Mouse (Mus musculus) kidney, embryonic 16.5 days (tissue): ENCODE data around the gene BC030870. TPM values are rescaled to one million over a fixed set of nuclear protein-coding genes. Genes with fewer than 3 reads are reported as not detected.

ENCODE experiments used
- ATAC-seq: fragments of 200-750 bp; cut with Nextera tagmentation; 2 replicates; pipeline ENCODE4 v1.8.0; 2017; ENCODE audit warnings: moderate TSS enrichment; ENCODE audit not compliant: low FRiP score, low TSS enrichment
- H3K27ac ChIP-seq: fragments of 300-500 bp; sonication (generic); 2 replicates; pipeline ENCODE4 v1.5.1; 2014; ENCODE audit warnings: low read length
- H3K27me3 ChIP-seq: fragments of 300-500 bp; sonication (generic); 2 replicates; pipeline ENCODE4 v1.6.1; 2014; ENCODE audit warnings: low read length, control low read depth, mixed read lengths; ENCODE audit not compliant: insufficient read depth
- H3K36me3 ChIP-seq: fragments of 300-500 bp; sonication (generic); 2 replicates; pipeline ENCODE4 v1.6.1; 2014; ENCODE audit warnings: low read length, control low read depth, mixed read lengths; ENCODE audit not compliant: insufficient read depth
- H3K4me1 ChIP-seq: fragments of 300-500 bp; sonication (generic); 2 replicates; pipeline ENCODE4 v1.6.1; 2014; ENCODE audit warnings: low read length, control low read depth, mixed read lengths; ENCODE audit not compliant: insufficient read depth
- H3K4me2 ChIP-seq: fragments of 300-500 bp; sonication (generic); replicated peaks from 2 replicates; pipeline ENCODE4 v1.6.1; 2014; ENCODE audit warnings: low read depth, low read length
- H3K4me3 ChIP-seq: fragments of 300-500 bp; sonication (generic); 2 replicates; pipeline ENCODE4 v1.5.1; 2014; ENCODE audit warnings: mild to moderate bottlenecking, low read length
- H3K9ac ChIP-seq: fragments of 300-500 bp; sonication (generic); replicated peaks from 2 replicates; pipeline ENCODE4 v1.6.1; 2014; ENCODE audit warnings: low read length
- H3K9me3 ChIP-seq: fragments of 300-500 bp; sonication (generic); 2 replicates; pipeline ENCODE4 v1.6.1; 2016; ENCODE audit warnings: low read length, control low read depth
- WGBS: fragments of 180-500 bp; shearing (Covaris S2); extraction: QIAGEN DNeasy Blood & Tissue Kit; methylation state at CpG from one replicate; pipeline ENCODE4 v1.1.7; 2014; 5-methylcytosine and 5-hydroxymethylcytosine counted together
- polyA plus RNA-seq: library from polyadenylated mRNA; unstranded; fragments of >200 nt; fragmentation: Nextera tagmentation; extraction: Ambion mirVana; gene quantifications from 2 replicates; pipeline ENCODE4 v1.2.1, GENCODE M21; 2015

Gene BC030870
- polyA plus RNA-seq, 1 experiment from 2014 or later: 0.17 TPM

DNA sequence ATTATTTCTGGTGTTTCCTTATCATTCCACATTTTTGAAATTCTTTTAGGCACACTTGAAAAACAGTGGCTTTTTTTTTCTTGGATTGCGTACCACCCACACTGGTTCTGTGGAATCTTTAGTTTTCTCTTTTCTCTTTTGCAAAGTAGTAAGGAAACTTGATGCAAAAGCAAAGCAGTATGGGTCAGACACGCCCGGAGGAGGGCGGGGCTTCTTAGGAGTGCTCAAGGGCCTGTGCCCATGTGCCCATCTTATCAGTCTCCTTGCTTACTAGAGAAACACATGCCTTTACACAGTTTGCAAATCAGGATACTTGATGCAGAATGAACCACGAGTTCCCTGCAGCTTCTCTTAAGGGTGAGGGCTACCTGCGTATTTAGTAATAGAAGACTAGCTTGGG, 17.3 kb downstream of the BC030870 start:
- Histone ChIP-seq H3K4me1 (no peaks in the 10 kb centered on the region), H3K4me3 (no peak overlapping the region), H3K27ac (no peak overlapping the region), H3K36me3 (no peaks in the 10 kb centered on the region), H3K9me3 (no peaks in the 10 kb centered on the region), H3K9ac (no peak overlapping the region), H3K27me3 (no peaks in the 10 kb centered on the region), H3K4me2 (no peak overlapping the region)
- no peak for ATAC-seq
- 79% methylated on average over 6 of the region's 6 CpGs for WGBS

DNA sequence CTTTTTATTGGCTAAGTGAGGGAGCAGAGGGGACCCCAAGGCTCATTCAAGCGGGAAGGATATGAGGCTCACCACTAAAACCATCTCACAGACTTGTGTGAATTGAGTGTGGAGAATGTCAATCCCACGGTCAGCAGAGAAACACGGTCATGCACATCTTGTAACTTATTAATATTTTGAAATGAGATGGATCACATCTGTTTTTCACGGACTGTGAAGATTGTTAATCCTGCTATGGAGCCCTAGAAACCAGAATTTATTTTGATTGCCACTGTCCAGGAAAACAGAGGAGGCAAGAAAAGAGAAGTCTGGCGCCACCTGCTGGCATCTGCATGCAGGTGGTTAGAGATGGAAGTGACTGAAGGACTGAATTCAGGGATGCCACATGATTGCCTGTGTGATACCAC, 19.1 kb downstream of the BC030870 start:
- H3K4me3 ChIP-seq: no peak overlapping the region
- no peaks in the 10 kb centered on the region for H3K9me3 ChIP-seq
- peak; percentile 57; the same call in 1 of the 2 replicates for ATAC-seq
- no peaks in the 10 kb centered on the region for H3K4me1 ChIP-seq
- H3K4me2 ChIP-seq: no peak overlapping the region
- no peak overlapping the region for H3K27ac ChIP-seq
- 20% methylated on average over 5 of the region's 5 CpGs for WGBS
- H3K27me3 ChIP-seq: no peaks in the 10 kb centered on the region
- H3K9ac ChIP-seq: no peak overlapping the region
- H3K36me3 ChIP-seq: no peaks in the 10 kb centered on the region

DNA sequence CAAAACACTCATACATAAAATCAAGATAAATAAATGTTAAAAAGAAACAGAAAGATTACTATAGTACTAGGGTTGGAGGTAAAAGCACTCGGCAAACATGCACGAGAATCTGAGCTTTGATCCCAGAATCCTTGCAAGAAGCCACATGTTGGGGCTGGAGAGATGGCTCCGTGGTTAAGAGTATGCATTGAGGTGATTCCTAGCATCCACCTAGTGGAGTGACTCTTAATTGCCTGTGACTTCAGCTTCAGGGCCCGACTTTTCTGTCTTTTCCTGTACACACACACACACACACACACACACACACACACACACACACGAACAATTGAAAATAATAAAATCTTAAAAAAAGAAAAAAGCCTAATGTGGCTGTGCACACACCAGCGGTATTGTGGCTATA, 20.4 kb downstream of the BC030870 start:
- no peak overlapping the region for H3K4me3 ChIP-seq
- ATAC-seq: no peak
- no peaks in the 10 kb centered on the region for H3K36me3 ChIP-seq
- H3K4me2 ChIP-seq: no peak overlapping the region
- no peaks in the 10 kb centered on the region for H3K9me3 ChIP-seq
- H3K9ac ChIP-seq: no peak overlapping the region
- H3K27ac ChIP-seq: no peak overlapping the region
- H3K4me1 ChIP-seq: no peaks in the 10 kb centered on the region
- WGBS: 77% methylated on average over 6 of the region's 6 CpGs
- H3K27me3 ChIP-seq: no peaks in the 10 kb centered on the region

DNA sequence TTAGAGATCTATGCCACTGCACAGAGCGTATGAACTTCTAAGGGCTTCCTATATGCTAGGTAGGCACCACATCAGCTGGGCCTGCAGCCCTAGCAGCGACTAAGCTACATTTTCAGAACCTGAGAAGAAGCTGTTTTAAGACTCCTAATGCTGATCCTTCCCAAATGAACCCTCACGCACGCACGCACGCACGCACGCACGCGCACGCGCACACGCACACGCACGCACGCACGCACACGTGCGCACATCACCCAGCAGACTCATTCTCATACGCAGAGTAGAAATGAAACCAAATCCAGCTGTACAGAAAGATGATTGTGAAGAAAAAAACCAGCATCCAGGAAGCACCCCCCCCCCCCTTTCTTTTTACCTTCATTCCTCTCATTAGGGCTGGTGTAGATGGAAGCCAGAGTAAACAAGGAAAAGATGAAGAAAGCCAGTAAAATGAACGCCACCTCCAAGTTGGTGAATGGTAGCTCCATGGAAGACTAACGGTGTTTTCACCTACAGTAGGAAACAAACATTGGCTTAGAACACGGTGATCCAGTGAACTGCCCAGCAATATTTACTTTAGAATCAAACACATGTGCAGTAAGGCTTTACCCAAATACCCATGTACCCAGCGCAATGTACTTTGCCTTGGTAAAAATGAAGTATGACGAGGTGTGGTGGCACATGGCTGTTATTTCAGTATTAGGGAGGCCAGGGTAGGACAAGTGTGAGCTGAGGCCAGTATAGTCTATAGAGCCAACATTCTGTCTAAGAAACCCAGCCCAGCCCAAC, 21.2 kb downstream of the BC030870 start:
- Histone ChIP-seq H3K9ac (no peak overlapping the region), H3K4me2 (no peak overlapping the region), H3K36me3 (no peaks in the 10 kb centered on the region), H3K9me3 (no peaks in the 10 kb centered on the region), H3K27me3 (no peaks in the 10 kb centered on the region), H3K4me1 (no peaks in the 10 kb centered on the region), H3K27ac (no peak overlapping the region), H3K4me3 (no peak overlapping the region)
- WGBS: 94% methylated on average over 25 of the region's 25 CpGs
- ATAC-seq: no peak

DNA sequence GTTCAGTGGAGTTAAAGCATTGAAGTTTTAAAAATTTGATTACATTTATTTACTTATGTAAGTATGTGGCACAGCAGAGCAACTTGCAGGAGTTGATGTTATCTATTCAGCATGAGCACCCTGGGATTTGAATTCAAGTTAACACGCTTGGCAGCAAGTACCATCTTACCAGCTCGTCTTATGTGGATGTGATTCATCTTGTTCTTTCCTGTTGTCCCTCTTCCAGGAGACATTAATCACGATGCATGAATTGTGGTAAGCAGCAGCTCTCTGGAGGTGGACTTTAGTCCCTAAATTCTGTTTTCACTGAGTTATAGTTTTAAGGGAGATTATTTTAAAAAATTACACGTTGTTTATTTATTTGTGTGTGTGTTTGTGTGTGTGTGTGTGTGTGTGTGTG, 25.3 kb downstream of the BC030870 start:
- no peak overlapping the region for H3K27ac ChIP-seq
- no peak overlapping the region for H3K4me2 ChIP-seq
- H3K4me3 ChIP-seq: no peak overlapping the region
- no peak overlapping the region for H3K9ac ChIP-seq
- no peaks in the 10 kb centered on the region for H3K27me3 ChIP-seq
- H3K4me1 ChIP-seq: no peaks in the 10 kb centered on the region
- no peaks in the 10 kb centered on the region for H3K9me3 ChIP-seq
- WGBS: 57% methylated on average over 4 of the region's 4 CpGs
- no peak for ATAC-seq
- H3K36me3 ChIP-seq: no peaks in the 10 kb centered on the region

DNA sequence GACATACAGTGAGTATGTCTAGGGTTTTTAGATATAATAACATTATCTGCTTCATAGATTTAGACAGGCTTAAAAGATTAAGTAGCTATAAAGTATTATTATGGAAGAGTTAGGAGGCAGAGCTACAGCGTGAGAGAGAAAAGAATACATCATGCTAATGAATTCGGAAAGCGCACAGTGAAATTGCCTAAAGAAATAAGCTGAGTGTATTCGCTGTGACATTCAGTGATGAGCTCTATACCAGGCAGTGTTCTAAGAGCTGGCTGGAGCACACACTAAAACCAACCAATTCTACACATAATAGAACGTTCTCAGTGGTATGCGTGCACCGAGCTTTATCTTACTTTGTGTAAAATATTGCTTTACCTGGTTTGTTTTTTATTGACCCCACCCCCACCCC, 25.7 kb downstream of the BC030870 start:
- WGBS: 77% methylated on average over 7 of the region's 7 CpGs
- no peak overlapping the region for H3K9ac ChIP-seq
- H3K4me1 ChIP-seq: no peaks in the 10 kb centered on the region

DNA sequence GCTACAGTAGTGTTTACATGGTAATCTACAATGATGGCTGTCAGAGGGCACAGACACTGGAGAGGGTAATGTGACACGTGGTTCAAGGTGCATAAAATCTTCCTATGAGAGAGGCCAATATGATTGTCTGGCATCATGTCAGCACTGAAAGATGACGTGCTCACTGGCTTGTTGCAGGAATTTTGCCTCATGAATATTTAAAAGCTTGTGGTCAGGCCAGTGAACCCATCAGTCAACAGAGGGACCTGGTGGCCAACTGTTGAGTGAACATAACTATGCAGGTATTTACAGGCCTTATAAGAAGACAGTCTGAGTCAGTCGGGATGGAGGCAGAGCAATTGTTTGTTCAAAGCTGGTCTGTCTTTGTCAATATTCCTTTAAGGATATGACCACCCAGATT, 29.6 kb downstream of the BC030870 start:
- no peak overlapping the region for H3K4me2 ChIP-seq
- H3K9me3 ChIP-seq: no peaks in the 10 kb centered on the region
- H3K4me3 ChIP-seq: no peak overlapping the region
- H3K4me1 ChIP-seq: no peaks in the 10 kb centered on the region
- no peak overlapping the region for H3K9ac ChIP-seq
- no peak for ATAC-seq
- 56% methylated on average over 3 of the region's 3 CpGs for WGBS
- H3K36me3 ChIP-seq: no peaks in the 10 kb centered on the region
- H3K27ac ChIP-seq: no peak overlapping the region
- no peaks in the 10 kb centered on the region for H3K27me3 ChIP-seq

More for the DNA sequence above, 25.7 kb downstream of the BC030870 start:
- Histone ChIP-seq H3K9me3 (no peaks in the 10 kb centered on the region), H3K27ac (no peak overlapping the region), H3K4me2 (no peak overlapping the region), H3K27me3 (no peaks in the 10 kb centered on the region), H3K4me3 (no peak overlapping the region), H3K36me3 (no peaks in the 10 kb centered on the region)
- no peak for ATAC-seq

DNA sequence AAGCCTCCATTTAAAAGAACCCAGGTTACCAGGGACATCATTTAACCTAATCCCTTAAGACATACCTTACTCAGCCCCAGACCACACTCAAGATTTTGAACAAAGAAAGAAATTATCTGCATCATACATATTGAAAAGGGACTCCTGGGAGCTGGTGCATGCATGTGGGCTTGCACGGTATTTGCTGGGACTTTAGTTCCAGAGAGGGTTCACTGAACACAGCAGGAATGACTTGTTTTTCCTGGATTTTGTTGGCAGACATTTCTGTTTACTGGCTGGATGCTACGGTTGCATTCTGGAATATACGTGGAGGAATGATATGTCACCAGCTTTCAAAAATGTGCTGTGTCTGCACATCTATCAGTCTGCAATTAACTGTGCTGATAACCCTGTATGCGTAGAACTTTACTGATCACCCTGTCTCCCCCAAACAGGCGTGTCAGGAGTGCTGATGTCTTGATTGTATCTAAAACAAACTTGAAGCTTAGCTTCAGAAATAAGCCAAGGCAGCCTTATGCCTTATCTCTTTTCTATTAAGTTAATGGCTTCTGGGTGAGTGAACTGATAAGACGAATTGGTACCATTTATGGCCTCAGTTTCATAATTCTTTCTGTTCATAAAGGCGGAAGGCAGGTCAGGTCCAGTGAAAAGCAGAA, 31.5 kb downstream of the BC030870 start:
- Histone ChIP-seq H3K4me3 (no peak overlapping the region), H3K36me3 (no peaks in the 10 kb centered on the region), H3K9me3 (no peaks in the 10 kb centered on the region), H3K4me1 (no peaks in the 10 kb centered on the region), H3K4me2 (no peak overlapping the region), H3K27ac (peak overlapping the region; percentile 53; the same call in 1 of the 2 replicates), H3K9ac (no peak overlapping the region), H3K27me3 (no peaks in the 10 kb centered on the region)
- 50% methylated on average over 7 of the region's 7 CpGs for WGBS
- ATAC-seq: peak; percentile 71

DNA sequence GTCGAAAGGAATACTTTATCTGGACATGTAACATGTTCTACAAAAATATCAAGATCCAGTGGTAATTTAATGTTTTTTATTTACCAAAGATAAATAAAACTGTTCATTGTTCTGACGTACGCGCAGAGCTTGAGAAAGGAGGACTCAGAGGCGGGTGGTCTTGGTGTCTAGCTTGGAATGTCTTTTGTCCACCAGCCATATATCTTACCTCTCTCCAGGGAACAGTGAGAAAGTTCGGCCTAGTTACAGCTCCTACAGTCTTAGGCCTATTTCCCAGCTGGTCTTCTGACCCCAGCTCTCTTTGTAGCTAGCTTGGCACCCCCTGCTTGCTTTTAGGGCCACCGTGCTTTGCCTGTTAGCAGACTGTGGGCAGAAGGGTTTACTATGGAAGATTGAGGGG, 39.6 kb downstream of the BC030870 start:
- Histone ChIP-seq H3K27me3 (no peaks in the 10 kb centered on the region), H3K36me3 (no peaks in the 10 kb centered on the region), H3K4me3 (no peak overlapping the region), H3K9me3 (no peaks in the 10 kb centered on the region), H3K4me1 (0 out of 2 replicates have a peak, but pooled peaks cover 2% of the 10 kb centered on the region), H3K9ac (no peak overlapping the region), H3K4me2 (no peak overlapping the region), H3K27ac (peak overlapping the region; percentile 44; the same call in 1 of the 2 replicates)
- no peak for ATAC-seq
- 45% methylated on average over 7 of the region's 7 CpGs for WGBS

DNA sequence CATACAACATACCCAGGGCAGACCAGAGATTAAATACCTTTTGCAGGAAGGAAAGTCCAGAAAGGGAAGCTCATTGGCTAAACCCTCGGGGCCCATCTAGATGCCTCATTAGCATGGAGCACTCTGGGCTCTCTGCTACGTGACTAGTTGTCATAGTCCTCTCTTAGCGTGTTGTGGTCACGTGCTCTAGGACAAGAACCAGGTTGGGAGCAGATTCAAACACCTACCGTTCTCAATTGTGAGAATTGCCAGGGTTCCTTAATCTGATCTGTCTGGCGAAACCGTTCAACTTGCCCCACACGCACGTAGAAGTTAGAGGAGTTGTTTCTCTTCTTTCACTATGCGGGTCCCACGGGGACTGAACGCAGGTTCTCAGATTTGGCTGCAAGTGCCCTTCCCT, 41.2 kb downstream of the BC030870 start:
- Histone ChIP-seq H3K36me3 (no peaks in the 10 kb centered on the region), H3K9me3 (no peaks in the 10 kb centered on the region), H3K4me3 (no peak overlapping the region), H3K27me3 (no peaks in the 10 kb centered on the region), H3K4me1 (0 out of 2 replicates have a peak, but pooled peaks cover 2% of the 10 kb centered on the region), H3K9ac (no peak overlapping the region), H3K4me2 (no peak overlapping the region), H3K27ac (no peak overlapping the region)
- ATAC-seq: no peak
- WGBS: 85% methylated on average over 12 of the region's 12 CpGs
